Mouse (Mus musculus) right cerebral cortex, adult 18-20 months (tissue): Measurements from ENCODE around the gene Vash1.

Source experiments
- DNase-seq: peaks from one replicate; pipeline ENCODE4 v3.0.0; 2022; ENCODE audit warnings: mixed read lengths

Gene Vash1

DNA sequence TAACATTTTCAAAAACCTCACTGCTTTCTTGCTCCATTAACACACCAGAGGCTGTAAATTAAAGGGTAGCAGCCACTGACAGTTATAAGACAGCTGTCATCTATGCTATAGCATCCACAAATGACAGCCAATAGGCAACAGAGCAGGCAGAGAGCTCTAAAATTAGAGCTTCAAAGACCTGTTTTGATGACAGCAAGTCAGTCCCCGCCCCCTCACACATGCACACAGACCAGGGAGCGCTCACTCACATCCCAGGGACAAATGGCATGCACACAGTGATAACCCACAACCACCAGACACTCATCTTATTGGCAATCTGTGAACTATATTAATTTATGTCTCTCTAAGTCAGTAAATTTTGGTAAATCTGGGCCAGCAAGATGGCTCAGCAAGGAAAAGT lies 45.8 kb downstream of the Vash1 start:
- DNase-seq, result no peak

DNA sequence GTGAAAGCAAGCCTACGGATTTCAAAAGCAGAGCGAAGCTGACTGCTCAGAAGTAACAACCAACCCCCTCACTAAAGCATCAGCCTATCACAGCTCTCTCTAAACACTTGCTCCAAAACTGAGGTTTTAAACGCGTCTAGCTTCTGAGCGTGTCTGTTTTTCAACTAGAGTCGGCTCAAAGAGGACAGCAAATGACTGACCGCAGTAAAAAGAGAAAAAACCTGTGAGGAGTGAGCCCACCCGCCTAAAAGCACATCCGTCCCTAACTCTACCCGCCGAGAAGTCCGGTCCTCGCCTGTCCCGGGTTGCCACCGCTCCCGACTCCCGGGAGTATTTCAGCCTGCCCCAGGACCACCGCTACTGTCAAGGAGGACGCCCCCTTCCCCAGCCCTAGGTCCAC lies 47.2 kb downstream of the Vash1 start:
- peak; percentile 44 for DNase-seq

DNA sequence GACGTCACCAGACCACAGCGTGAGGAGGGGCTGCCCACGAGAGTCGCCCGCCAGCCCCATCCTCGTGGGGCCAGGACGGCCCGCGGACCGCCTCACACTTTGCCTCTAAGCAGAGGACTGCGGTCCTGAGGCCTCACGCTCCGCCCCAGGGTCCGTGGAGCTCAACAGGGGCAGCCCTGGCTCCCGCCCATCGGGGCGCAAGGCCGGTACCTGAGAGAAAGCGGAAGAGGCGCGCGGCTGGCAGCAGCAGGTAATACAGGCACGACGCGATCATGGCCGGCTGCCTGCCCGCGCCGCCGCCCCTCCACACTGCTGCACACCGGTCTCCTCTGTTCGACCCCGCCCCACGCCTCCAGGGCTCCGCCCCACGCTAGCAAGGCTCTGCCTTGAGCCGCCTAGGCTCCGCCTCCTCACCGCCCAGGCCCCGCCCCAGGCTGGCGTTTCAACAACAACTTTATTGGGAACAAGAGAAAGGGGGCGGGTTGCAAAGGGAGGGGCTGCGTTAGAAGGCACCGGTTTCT lies 47.7 kb downstream of the Vash1 start, which contains the start of gene Angel1:
Gene Angel1, minus strand, starts transcription at position 341 of the 521 bp plus-strand sequence.
- DNase-seq, result peak; percentile 96

DNA sequence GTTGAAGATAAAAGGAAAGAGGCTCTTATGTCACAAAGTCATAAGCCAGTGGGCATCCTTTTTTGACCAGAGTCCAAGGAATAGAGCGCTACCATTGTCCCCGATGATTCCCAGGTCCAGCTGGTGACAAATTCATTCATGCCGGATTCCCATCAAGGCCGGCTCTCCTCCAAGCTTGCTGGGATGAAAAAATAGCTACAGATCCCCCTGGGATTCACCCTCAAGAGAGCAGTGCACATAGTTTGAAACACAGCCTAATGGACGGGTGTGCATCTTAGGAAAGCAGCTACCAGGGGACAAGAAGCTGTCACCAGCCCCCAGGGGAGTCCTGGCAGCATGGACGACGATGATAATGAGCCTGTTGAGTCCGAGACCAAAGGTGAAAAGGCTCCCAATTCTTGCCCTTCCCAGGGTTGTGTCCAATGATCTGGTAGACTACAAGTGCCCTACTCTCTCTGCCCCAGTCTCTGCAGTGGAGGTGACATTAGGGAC lies 55.9 kb downstream of the Vash1 start, which contains the start of gene Lrrc74a:
Gene Lrrc74a, plus strand, starts transcription at position 51 of the 492 bp plus-strand sequence.
- no peak for DNase-seq
